Mouse (Mus musculus): Measurements from ENCODE around the gene Hoga1. TPM values are rescaled to one million over a fixed set of nuclear protein-coding genes. Genes with fewer than 3 reads are reported as not detected.

Hoga1 gene
- polyA plus RNA-seq, 1 experiment from 2014 or later = 1.6 TPM

- Histone ChIP-seq H3K27ac (no peak overlapping the region), H3K4me3 (replicated peaks) (no peak overlapping the region), H3K27me3 (replicated peaks) (no peaks in the 10 kb centered on the region), H3K4me1 (replicated peaks) (no peaks in the 10 kb centered on the region), H3K4me2 (replicated peaks) (no peak overlapping the region), H3K9ac (no peak overlapping the region), H3K36me3 (peaks cover 21% of the 10 kb centered on the region), H3K9me3 (no peaks in the 10 kb centered on the region)
- 86% methylated on average over 4 of the region's 4 CpGs for WGBS
- ATAC-seq = no peak
Observed at GRCm38 (mm10) chr19:42115783-42116335, 70.4 kb downstream of the Hoga1 start.

DNA sequence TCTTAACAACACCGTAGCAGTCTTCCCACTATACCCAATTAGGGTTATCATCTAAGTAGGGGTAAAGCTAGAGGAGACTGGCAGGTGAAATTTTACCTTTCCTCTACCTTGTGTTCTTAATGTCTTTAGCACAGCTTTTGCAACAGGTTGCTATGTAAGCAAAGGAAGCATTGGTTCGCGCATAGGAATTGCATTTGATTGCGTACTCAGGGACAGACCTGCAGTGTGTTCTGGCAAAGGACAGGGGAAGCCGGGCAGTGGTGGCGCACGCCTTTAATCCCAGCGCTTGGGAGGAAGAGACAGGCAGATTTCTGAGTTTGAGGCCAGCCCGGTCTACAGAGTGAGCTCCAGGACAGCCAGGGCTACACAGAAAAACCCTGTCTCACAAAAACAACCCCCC is 72.7 kb downstream of the Hoga1 start:
- H3K4me1 ChIP-seq (replicated peaks) = no peaks in the 10 kb centered on the region
- WGBS = 93% methylated on average over 9 of the region's 9 CpGs
- H3K9ac ChIP-seq = no peak overlapping the region
- peaks cover 29% of the 10 kb centered on the region for H3K36me3 ChIP-seq
- no peak overlapping the region for H3K27ac ChIP-seq
- no peak overlapping the region for H3K4me2 ChIP-seq (replicated peaks)
- no peak overlapping the region for H3K4me3 ChIP-seq (replicated peaks)
- no peaks in the 10 kb centered on the region for H3K27me3 ChIP-seq (replicated peaks)
- ATAC-seq = no peak
- no peaks in the 10 kb centered on the region for H3K9me3 ChIP-seq

DNA sequence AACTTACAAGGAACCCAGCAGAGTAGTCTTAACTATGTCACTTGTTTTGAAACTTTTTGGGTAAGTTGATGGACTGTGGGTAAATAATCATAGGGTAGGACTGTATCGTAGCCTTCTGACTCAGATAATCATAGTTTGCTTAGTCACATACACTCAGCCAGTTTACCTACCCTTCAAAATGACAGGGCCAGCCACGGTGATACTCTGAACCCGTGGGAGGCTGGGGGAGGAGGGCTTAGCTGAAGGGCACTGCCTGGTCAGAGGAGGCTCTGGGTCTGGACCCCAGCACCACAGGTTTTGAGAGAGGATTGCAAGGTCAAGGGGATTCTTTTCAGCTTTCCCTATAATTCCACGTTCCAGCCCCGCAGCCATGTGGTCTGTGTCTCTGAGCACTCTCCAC is 73.2 kb downstream of the Hoga1 start:
- Histone ChIP-seq H3K4me2 (replicated peaks) (no peak overlapping the region), H3K4me1 (replicated peaks) (no peaks in the 10 kb centered on the region), H3K27ac (no peak overlapping the region), H3K36me3 (peaks cover 33% of the 10 kb centered on the region), H3K27me3 (replicated peaks) (no peaks in the 10 kb centered on the region), H3K9ac (no peak overlapping the region), H3K4me3 (replicated peaks) (no peak overlapping the region), H3K9me3 (no peaks in the 10 kb centered on the region)
- 69% methylated on average over 5 of the region's 5 CpGs for WGBS
- ATAC-seq = no peak

DNA sequence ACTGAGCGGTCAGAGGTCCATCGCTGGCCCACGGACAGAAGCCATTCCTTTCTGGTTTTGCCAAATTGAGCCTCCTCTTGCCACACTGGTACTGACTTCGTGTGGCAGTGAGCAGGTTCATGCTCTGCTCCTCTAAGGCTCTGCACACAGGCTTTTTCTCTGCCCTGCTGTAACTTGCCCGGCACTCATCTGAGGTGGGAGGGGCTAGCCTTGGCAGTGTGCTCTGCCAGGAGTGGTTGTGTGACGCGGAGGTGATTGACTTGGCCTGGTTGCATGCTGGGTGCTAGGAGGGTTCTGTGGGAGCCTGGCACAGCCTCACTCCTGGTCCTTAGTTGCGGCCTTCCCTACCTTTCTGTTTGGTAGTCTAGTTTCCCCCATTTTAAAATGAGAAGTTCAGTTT is 75.0 kb downstream of the Hoga1 start:
- Histone ChIP-seq H3K27me3 (replicated peaks) (no peaks in the 10 kb centered on the region), H3K4me1 (replicated peaks) (no peaks in the 10 kb centered on the region), H3K9ac (no peak overlapping the region), H3K36me3 (peaks cover 36% of the 10 kb centered on the region), H3K4me3 (replicated peaks) (no peak overlapping the region), H3K4me2 (replicated peaks) (no peak overlapping the region), H3K27ac (no peak overlapping the region), H3K9me3 (no peaks in the 10 kb centered on the region)
- no peak for ATAC-seq
- WGBS = 88% methylated on average over 8 of the region's 8 CpGs

Other genes starting within 250 kb of the Hoga1 start
- gene Arhgap19, start 243.6 kb upstream of the Hoga1 start, polyA plus RNA-seq (2015; fragmentation: Nextera tagmentation; extraction: Ambion mirVana) = 18.4 and 19.4 TPM in 2 replicates
- gene Frat1, start 215.6 kb upstream of the Hoga1 start, polyA plus RNA-seq (2015; fragmentation: Nextera tagmentation; extraction: Ambion mirVana) = 12.8 and 13.5 TPM in 2 replicates
- 10.5 and 10.7 TPM in 2 replicates for gene Frat2, start 197.5 kb upstream of the Hoga1 start, polyA plus RNA-seq (2015; fragmentation: Nextera tagmentation; extraction: Ambion mirVana)
- gene Rrp12, start 149.4 kb upstream of the Hoga1 start, polyA plus RNA-seq (2015; fragmentation: Nextera tagmentation; extraction: Ambion mirVana) = 17.6 and 18.1 TPM in 2 replicates
- gene Pgam1, start 133.7 kb upstream of the Hoga1 start, polyA plus RNA-seq (2015; fragmentation: Nextera tagmentation; extraction: Ambion mirVana) = 855 and 865 TPM in 2 replicates
- 65.4 and 72.5 TPM in 2 replicates for gene Exosc1, start 112.2 kb upstream of the Hoga1 start, polyA plus RNA-seq (2015; fragmentation: Nextera tagmentation; extraction: Ambion mirVana)
- gene Zdhhc16, start 112.1 kb upstream of the Hoga1 start, polyA plus RNA-seq (2015; fragmentation: Nextera tagmentation; extraction: Ambion mirVana) = 67.1 and 71.9 TPM in 2 replicates
- 26.5 and 26.8 TPM in 2 replicates for gene Mms19, start 64.5 kb upstream of the Hoga1 start, polyA plus RNA-seq (2015; fragmentation: Nextera tagmentation; extraction: Ambion mirVana)
- 12.2 and 12.4 TPM in 2 replicates for gene Ubtd1, start 63.8 kb upstream of the Hoga1 start, polyA plus RNA-seq (2015; fragmentation: Nextera tagmentation; extraction: Ambion mirVana)
- 0.18 TPM in 1 of 2 replicates, not detected in the other for gene Ankrd2, start 9.6 kb upstream of the Hoga1 start, polyA plus RNA-seq (2015; fragmentation: Nextera tagmentation; extraction: Ambion mirVana)
- not detected in 2 replicates for gene 4933411K16Rik, start 6.6 kb downstream of the Hoga1 start, polyA plus RNA-seq (2015; fragmentation: Nextera tagmentation; extraction: Ambion mirVana)
- 15.4 and 16.5 TPM in 2 replicates for gene Morn4, start 40.7 kb downstream of the Hoga1 start, polyA plus RNA-seq (2015; fragmentation: Nextera tagmentation; extraction: Ambion mirVana)
- 23.4 and 23.6 TPM in 2 replicates for gene Pi4k2a, start 44.9 kb downstream of the Hoga1 start, polyA plus RNA-seq (2015; fragmentation: Nextera tagmentation; extraction: Ambion mirVana)
- 36.4 and 40.7 TPM in 2 replicates for gene Avpi1, start 83.4 kb downstream of the Hoga1 start, polyA plus RNA-seq (2015; fragmentation: Nextera tagmentation; extraction: Ambion mirVana)
- 9.4 and 12.3 TPM in 2 replicates for gene Marveld1, start 101.8 kb downstream of the Hoga1 start, polyA plus RNA-seq (2015; fragmentation: Nextera tagmentation; extraction: Ambion mirVana)
- gene Zfyve27, start 118.3 kb downstream of the Hoga1 start, polyA plus RNA-seq (2015; fragmentation: Nextera tagmentation; extraction: Ambion mirVana) = 20.6 and 21.5 TPM in 2 replicates
- gene Sfrp5, start 156.6 kb downstream of the Hoga1 start, polyA plus RNA-seq (2015; fragmentation: Nextera tagmentation; extraction: Ambion mirVana) = 9.2 and 14.0 TPM in 2 replicates
- gene Golga7b, start 202.0 kb downstream of the Hoga1 start, polyA plus RNA-seq (2015; fragmentation: Nextera tagmentation; extraction: Ambion mirVana) = 1.1 and 1.5 TPM in 2 replicates

All from intestine, embryonic 15.5 days (tissue).